Mouse (Mus musculus): ENCODE measurements around the gene Mthfs.
"Not testable (repeated sequence)": the region's sequence is repeated elsewhere in the genome, so short reads cannot be mapped to it uniquely, and the experiment has no call there.

Mthfs gene

GRCm38 (mm10) chr9:89210353-89211064, at the start of gene Mthfs:
Gene Mthfs (plus strand): TSS chr9:89210676.
- peak; percentile 25 for DNase-seq

- DNase-seq = not testable (repeated sequence)
Observed at GRCm38 (mm10) chr9:89172539-89172938, 37.9 kb upstream of the Mthfs start.

GRCm38 (mm10) chr9:89178833-89179232, 31.6 kb upstream of the Mthfs start:
- DNase-seq = peak; percentile 43

GRCm38 (mm10) chr9:89179469-89179868, 31.0 kb upstream of the Mthfs start:
- DNase-seq = not testable (repeated sequence)

- not testable (repeated sequence) for DNase-seq
Observed at GRCm38 (mm10) chr9:89187006-89187405, 23.5 kb upstream of the Mthfs start.

GRCm38 (mm10) chr9:89195483-89195882, 15.0 kb upstream of the Mthfs start:
- DNase-seq = not testable (repeated sequence)

GRCm38 (mm10) chr9:89197509-89197908, 13.0 kb upstream of the Mthfs start:
- not testable (repeated sequence) for DNase-seq

- DNase-seq = not testable (repeated sequence)
Observed at GRCm38 (mm10) chr9:89198349-89198748, 12.1 kb upstream of the Mthfs start.

- not testable (repeated sequence) for DNase-seq
Observed at GRCm38 (mm10) chr9:89198969-89199416, 11.5 kb upstream of the Mthfs start, which contains the start of the genes Bcl2a1b and Gm29094. Gene Bcl2a1b (plus strand): TSS chr9:89199209. Gene Gm29094 (plus strand): TSS chr9:89199379.

- not testable (repeated sequence) for DNase-seq
Observed at GRCm38 (mm10) chr9:89202256-89202655, 8.2 kb upstream of the Mthfs start.

GRCm38 (mm10) chr9:89208939-89209338, 1.5 kb upstream of the Mthfs start:
- not testable (repeated sequence) for DNase-seq

- peak; percentile 97 for DNase-seq
Observed at GRCm38 (mm10) chr9:89211065-89211858, 786 bp downstream of the Mthfs start.

- peak; percentile 42 for DNase-seq
Observed at GRCm38 (mm10) chr9:89212428-89212827, 2.0 kb downstream of the Mthfs start.

- not testable (repeated sequence) for DNase-seq
Observed at GRCm38 (mm10) chr9:89218174-89218573, 7.7 kb downstream of the Mthfs start.

GRCm38 (mm10) chr9:89219668-89220067, 9.2 kb downstream of the Mthfs start:
- DNase-seq = not testable (repeated sequence)

- DNase-seq = not testable (repeated sequence)
Observed at GRCm38 (mm10) chr9:89220704-89221287, 10.3 kb downstream of the Mthfs start.

- no peak for DNase-seq
Observed at GRCm38 (mm10) chr9:89226071-89226470, 15.6 kb downstream of the Mthfs start.

- no peak for DNase-seq
Observed at GRCm38 (mm10) chr9:89228122-89228521, 17.6 kb downstream of the Mthfs start.

- not testable (repeated sequence) for DNase-seq
Observed at GRCm38 (mm10) chr9:89230897-89231497, 20.5 kb downstream of the Mthfs start.

- DNase-seq = not testable (repeated sequence)
Observed at GRCm38 (mm10) chr9:89237131-89237530, 26.7 kb downstream of the Mthfs start.

GRCm38 (mm10) chr9:89238976-89239505, 28.6 kb downstream of the Mthfs start:
- DNase-seq = peak; percentile 37

- DNase-seq = peak; percentile 76
Observed at GRCm38 (mm10) chr9:89240516-89241019, 30.1 kb downstream of the Mthfs start.
